Mouse (Mus musculus) neural tube, embryonic 15.5 days (tissue): Measurements from ENCODE around the gene 4921517D22Rik. TPM values are rescaled to one million over a fixed set of nuclear protein-coding genes. Genes with fewer than 3 reads are reported as not detected.
A peak's percentile ranks its signal among the peaks of the same experiment; 100 is the strongest.

Source experiments
- ATAC-seq: fragments of 200-750 bp; cut with Nextera tagmentation; 2 replicates; pipeline ENCODE4 v1.8.0; 2017; ENCODE audit warnings: mild to moderate bottlenecking, moderate TSS enrichment, moderate library complexity; ENCODE audit not compliant: low FRiP score
- H3K27ac ChIP-seq: fragments of 300-500 bp; sonication (generic); replicated peaks from 2 replicates; pipeline ENCODE4 v1.5.1; 2015; ENCODE audit warnings: mild to moderate bottlenecking, inconsistent platforms
- H3K27me3 ChIP-seq: fragments of 300-500 bp; sonication (generic); replicated peaks from 2 replicates; pipeline ENCODE4 v1.6.1; 2015; ENCODE audit warnings: inconsistent platforms
- H3K36me3 ChIP-seq: fragments of 300-500 bp; sonication (generic); 2 replicates; pipeline ENCODE4 v1.6.1; 2015; ENCODE audit warnings: inconsistent platforms
- H3K4me1 ChIP-seq: fragments of 300-500 bp; sonication (generic); 2 replicates; pipeline ENCODE4 v1.6.1; 2015; ENCODE audit warnings: inconsistent platforms
- H3K4me2 ChIP-seq: fragments of 300-500 bp; sonication (generic); 2 replicates; pipeline ENCODE4 v1.6.1; 2015; ENCODE audit warnings: inconsistent platforms, mild to moderate bottlenecking, moderate library complexity
- H3K4me3 ChIP-seq: fragments of 300-500 bp; sonication (generic); replicated peaks from 2 replicates; pipeline ENCODE4 v1.5.1; 2015; ENCODE audit warnings: mild to moderate bottlenecking, inconsistent platforms
- H3K9ac ChIP-seq: fragments of 300-500 bp; sonication (generic); replicated peaks from 2 replicates; pipeline ENCODE4 v1.6.1; 2015; ENCODE audit warnings: mild to moderate bottlenecking, inconsistent platforms
- H3K9me3 ChIP-seq: fragments of 300-500 bp; sonication (generic); replicated peaks from 2 replicates; pipeline ENCODE4 v1.6.1; 2016; ENCODE audit warnings: inconsistent platforms
- WGBS: fragments of 180-500 bp; shearing (Covaris S2); methylation state at CpG from one replicate; pipeline ENCODE4 v1.1.7; 2015; ENCODE audit warnings: mixed read lengths; 5-methylcytosine and 5-hydroxymethylcytosine counted together
- polyA plus RNA-seq: library from polyadenylated mRNA; unstranded; fragments of >200 nt; fragmentation: Nextera tagmentation; extraction: Ambion mirVana; gene quantifications from 2 replicates; pipeline ENCODE4 v1.2.1, GENCODE M21; 2015

Gene 4921517D22Rik
- polyA plus RNA-seq, 1 experiment from 2014 or later: not detected

DNA sequence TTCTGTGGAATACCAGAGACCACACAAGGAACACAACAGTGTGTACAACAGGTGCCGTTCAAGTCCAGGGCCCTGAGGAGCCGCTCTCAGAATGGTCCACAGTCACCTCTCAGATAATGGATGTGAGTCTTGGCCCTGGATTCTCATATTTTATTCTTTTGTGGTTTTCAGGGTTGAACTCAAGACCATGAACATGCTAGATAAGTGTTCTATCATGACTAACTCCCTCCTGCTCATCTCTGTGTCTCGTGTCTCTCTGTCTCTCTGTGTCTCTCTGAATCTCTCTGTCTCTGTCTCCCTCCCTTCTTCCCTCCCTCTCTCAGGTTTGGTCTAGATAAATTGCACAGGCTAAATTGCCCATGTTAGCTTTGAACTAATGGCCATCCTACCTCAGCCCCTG, 4.1 kb downstream of the 4921517D22Rik start:
- 93% methylated on average over 3 of the region's 3 CpGs for WGBS
- Histone ChIP-seq H3K36me3 (no peaks in the 10 kb centered on the region), H3K9me3 (no peaks in the 10 kb centered on the region), H3K9ac (no peak overlapping the region), H3K4me2 (no peak overlapping the region), H3K4me1 (no peaks in the 10 kb centered on the region), H3K4me3 (no peak overlapping the region), H3K27me3 (no peaks in the 10 kb centered on the region), H3K27ac (no peak overlapping the region)
- no peak for ATAC-seq

- Histone ChIP-seq H3K36me3 (no peaks in the 10 kb centered on the region), H3K4me1 (no peaks in the 10 kb centered on the region), H3K4me3 (no peak overlapping the region), H3K27ac (no peak overlapping the region), H3K9ac (no peak overlapping the region), H3K4me2 (no peak overlapping the region), H3K9me3 (no peaks in the 10 kb centered on the region), H3K27me3 (no peaks in the 10 kb centered on the region)
- 91% methylated on average over 9 of the region's 9 CpGs for WGBS
- ATAC-seq: no peak
Measured at GRCm38 (mm10) chr13:59689313-59689712, 4.6 kb downstream of the 4921517D22Rik start.

DNA sequence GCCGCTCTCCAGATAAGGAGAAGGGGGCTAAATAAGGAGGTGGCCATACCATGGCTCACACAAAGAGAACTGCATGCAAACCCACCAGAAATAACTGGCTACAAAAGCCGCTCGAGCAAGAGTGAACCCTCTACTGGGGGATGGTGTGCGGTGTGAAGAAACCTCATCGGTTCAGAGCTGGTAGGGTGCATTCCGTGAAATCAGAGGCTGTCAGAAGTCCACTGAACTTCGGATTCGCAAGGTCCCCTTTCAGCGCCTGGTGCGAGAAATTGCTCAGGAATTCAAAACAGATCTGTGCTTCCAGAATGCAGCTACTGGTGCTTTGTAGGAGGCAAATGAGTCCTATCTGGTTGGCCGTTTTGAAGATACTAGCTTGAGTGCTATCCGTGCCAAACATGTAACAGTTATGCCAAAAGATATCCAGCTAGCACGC, 5.6 kb downstream of the 4921517D22Rik start:
- Histone ChIP-seq H3K4me1 (no peaks in the 10 kb centered on the region), H3K4me3 (no peak overlapping the region), H3K27me3 (no peaks in the 10 kb centered on the region), H3K9ac (no peak overlapping the region), H3K4me2 (no peak overlapping the region), H3K36me3 (no peaks in the 10 kb centered on the region), H3K9me3 (no peaks in the 10 kb centered on the region), H3K27ac (no peak overlapping the region)
- WGBS: 72% methylated on average over 13 of the region's 13 CpGs
- ATAC-seq: no peak

DNA sequence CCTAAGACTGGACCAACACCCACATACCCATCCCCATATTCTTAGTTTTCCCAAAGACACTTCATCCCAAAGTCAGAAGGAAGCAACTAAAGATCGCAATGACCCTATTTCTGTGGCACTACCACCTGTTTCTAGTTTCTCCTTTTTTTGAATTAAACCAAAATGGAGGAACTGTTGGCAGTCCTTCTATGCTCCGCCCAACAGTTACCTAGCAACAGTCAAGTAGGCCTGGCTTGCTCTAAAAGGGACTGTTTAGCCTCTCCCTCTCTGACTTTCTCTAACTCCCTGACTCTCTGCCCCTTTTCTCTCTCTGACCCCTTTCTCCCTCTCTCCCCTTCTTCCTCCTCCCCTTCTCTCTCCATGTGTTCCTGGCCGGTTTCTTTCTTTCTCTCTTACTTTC, 8.7 kb downstream of the 4921517D22Rik start:
- no peak overlapping the region for H3K4me2 ChIP-seq
- no peaks in the 10 kb centered on the region for H3K4me1 ChIP-seq
- no peak overlapping the region for H3K9ac ChIP-seq
- H3K36me3 ChIP-seq: no peaks in the 10 kb centered on the region
- H3K27ac ChIP-seq: no peak overlapping the region
- H3K9me3 ChIP-seq: no peaks in the 10 kb centered on the region
- no peak overlapping the region for H3K4me3 ChIP-seq
- 88% methylated on average over 3 of the region's 3 CpGs for WGBS
- H3K27me3 ChIP-seq: no peaks in the 10 kb centered on the region
- no peak for ATAC-seq

DNA sequence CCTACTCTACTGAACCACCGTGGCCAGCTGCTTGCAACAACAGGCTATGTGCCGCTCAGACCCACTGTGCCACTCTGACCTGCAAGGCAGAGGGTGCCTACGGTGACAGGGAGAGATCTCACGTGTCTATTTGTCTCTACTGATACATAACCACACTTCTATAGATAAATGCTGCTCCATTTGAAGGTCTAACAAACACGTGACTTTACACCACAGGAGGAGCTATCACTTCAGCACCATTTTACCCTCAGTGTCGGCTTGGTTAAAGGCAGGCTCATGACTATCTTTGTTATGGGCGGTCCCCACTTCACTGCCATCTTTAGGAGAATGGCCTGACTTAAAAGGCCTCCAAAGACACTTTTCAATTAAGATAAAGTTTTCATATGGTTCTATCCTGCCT, 11.3 kb downstream of the 4921517D22Rik start:
- no peak overlapping the region for H3K27ac ChIP-seq
- H3K27me3 ChIP-seq: no peaks in the 10 kb centered on the region
- H3K4me3 ChIP-seq: no peak overlapping the region
- H3K9ac ChIP-seq: no peak overlapping the region
- no peak for ATAC-seq
- 37% methylated on average over 7 of the region's 7 CpGs for WGBS
- H3K4me1 ChIP-seq: no peaks in the 10 kb centered on the region
- no peaks in the 10 kb centered on the region for H3K9me3 ChIP-seq
- H3K4me2 ChIP-seq: no peak overlapping the region
- H3K36me3 ChIP-seq: no peaks in the 10 kb centered on the region

GRCm38 (mm10) chr13:59679908-59680307, 14.0 kb downstream of the 4921517D22Rik start:
- no peaks in the 10 kb centered on the region for H3K27me3 ChIP-seq
- no peak overlapping the region for H3K4me3 ChIP-seq
- ATAC-seq: no peak
- no peak overlapping the region for H3K9ac ChIP-seq
- H3K4me1 ChIP-seq: no peaks in the 10 kb centered on the region
- H3K4me2 ChIP-seq: no peak overlapping the region
- no peaks in the 10 kb centered on the region for H3K36me3 ChIP-seq
- no peaks in the 10 kb centered on the region for H3K9me3 ChIP-seq
- 76% methylated on average over 4 of the region's 4 CpGs for WGBS
- H3K27ac ChIP-seq: no peak overlapping the region

- Histone ChIP-seq H3K9ac (no peak overlapping the region), H3K4me3 (no peak overlapping the region), H3K4me1 (peaks cover 6% of the 10 kb centered on the region), H3K4me2 (no peak overlapping the region), H3K36me3 (no peaks in the 10 kb centered on the region), H3K27me3 (no peaks in the 10 kb centered on the region), H3K9me3 (no peaks in the 10 kb centered on the region), H3K27ac (no peak overlapping the region)
- no peak for ATAC-seq
- 55% methylated on average over 4 of the region's 4 CpGs for WGBS
Measured at GRCm38 (mm10) chr13:59679306-59679705, 14.6 kb downstream of the 4921517D22Rik start.

DNA sequence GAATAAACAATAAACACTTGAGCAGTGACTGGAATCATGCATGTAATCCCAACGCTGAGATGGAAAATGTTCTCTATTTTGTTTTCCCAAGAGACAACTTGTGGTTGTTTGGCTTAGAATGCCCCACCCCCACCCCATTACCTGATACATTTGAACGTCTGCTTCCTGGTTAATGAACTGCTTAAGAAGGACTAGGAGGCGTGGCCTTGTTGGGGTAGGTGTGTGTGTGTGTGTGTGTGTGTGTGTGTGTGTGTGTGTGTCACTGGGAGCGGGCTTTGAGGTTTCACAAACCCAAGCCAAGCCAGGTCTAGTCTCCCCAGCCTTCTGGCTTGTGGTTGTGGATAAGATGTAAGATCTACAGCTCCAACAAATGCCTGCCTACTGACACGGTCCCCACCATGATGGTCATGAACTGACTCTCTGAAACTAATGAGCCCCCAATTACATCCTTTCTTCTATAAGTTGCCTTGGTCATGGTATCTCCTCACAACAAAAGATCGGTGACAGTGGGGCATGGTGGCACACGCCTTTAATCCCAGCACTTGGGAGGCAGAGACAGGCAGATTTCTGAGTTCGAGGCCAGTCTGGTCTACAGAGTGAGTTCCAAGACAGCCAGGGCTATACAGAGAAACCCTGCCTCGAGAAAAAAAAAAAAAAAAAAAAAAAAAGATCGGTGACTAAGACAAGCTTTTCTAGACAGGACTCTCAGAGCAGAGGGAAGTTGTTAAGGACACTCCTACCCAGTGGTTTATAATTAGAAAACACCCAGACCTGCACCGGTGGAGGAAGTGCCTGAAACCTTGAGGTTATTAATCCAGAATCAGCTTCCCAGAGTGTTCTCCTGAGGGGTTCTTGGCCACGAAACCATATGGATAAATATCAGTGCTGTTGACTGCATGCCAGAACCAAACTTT, 17.3 kb downstream of the 4921517D22Rik start:
- no peak for ATAC-seq
- Histone ChIP-seq H3K4me3 (no peak overlapping the region), H3K4me1 (peaks cover 22% of the 10 kb centered on the region), H3K36me3 (no peaks in the 10 kb centered on the region), H3K27me3 (no peaks in the 10 kb centered on the region), H3K27ac (no peak overlapping the region), H3K9ac (no peak overlapping the region), H3K9me3 (no peaks in the 10 kb centered on the region), H3K4me2 (no peak overlapping the region)
- WGBS: 72% methylated on average over 11 of the region's 12 CpGs

GRCm38 (mm10) chr13:59675151-59676011, 18.5 kb downstream of the 4921517D22Rik start, which contains the start of gene Golm1:
TSS of gene Golm1 (minus strand) at chr13:59675811.
- Histone ChIP-seq H3K4me2 (peak within 1 kb of the TSS; percentile 79), H3K4me1 (peaks cover 22% of the 10 kb centered on the region), H3K27ac (peak within 1 kb of the TSS; percentile 73), H3K27me3 (no peaks in the 10 kb centered on the region), H3K4me3 (peak within 1 kb of the TSS; percentile 84), H3K9ac (peak within 1 kb of the TSS; percentile 75), H3K9me3 (no peaks in the 10 kb centered on the region), H3K36me3 (no peaks in the 10 kb centered on the region)
- WGBS: 2% methylated on average over 29 of the region's 61 CpGs
- peak; percentile 82 for ATAC-seq

DNA sequence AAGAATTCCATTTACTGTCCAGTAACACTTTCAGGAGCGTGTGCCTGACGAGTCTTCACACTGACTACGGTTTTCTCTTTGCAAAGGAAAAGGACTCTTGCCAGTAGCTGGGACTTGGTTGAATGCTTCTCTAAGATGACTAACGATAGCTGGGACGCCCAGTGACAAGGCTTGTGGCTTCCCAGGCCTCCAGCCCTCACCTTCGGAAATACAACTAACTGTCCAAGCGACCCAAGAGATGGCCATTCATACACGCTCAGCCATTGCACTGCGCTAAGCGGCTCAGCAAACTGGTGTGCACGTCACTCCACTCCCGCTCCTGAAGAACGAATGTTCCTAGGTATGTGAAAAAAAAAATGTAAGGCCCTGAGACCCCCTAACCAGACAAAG, 19.2 kb downstream of the 4921517D22Rik start:
- peak overlapping the region; percentile 79 for H3K4me2 ChIP-seq
- no peaks in the 10 kb centered on the region for H3K36me3 ChIP-seq
- under 1% methylated on average over 13 of the region's 13 CpGs for WGBS
- H3K27me3 ChIP-seq: no peaks in the 10 kb centered on the region
- no peaks in the 10 kb centered on the region for H3K9me3 ChIP-seq
- H3K4me3 ChIP-seq: peak overlapping the region; percentile 84
- no peak for ATAC-seq
- peak overlapping the region; percentile 62 for H3K27ac ChIP-seq
- H3K4me1 ChIP-seq: peaks cover 24% of the 10 kb centered on the region
- peak overlapping the region; percentile 75 for H3K9ac ChIP-seq

DNA sequence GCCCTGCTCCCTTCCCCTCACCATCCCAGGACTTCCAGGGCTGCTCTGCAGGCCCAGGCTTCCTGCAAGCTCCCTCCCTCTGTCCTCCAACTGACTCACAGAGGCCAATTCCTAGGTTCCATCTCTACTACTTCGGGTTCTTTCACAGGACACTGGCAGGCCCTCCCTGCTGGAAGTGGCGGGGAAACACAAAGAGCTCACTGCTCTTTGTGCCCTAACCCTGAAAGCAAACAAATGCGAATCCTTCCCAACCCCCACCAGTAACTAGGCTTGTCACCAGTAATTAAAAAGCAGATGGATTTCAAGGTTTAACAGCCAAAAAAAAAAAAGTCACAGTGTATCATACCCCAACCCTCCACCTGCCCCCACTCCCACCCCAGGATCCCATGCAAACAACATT, 19.7 kb downstream of the 4921517D22Rik start:
- no peak for ATAC-seq
- 2% methylated on average over 3 of the region's 3 CpGs for WGBS
- Histone ChIP-seq H3K27me3 (no peaks in the 10 kb centered on the region), H3K36me3 (no peaks in the 10 kb centered on the region), H3K4me1 (peaks cover 26% of the 10 kb centered on the region), H3K27ac (peak overlapping the region; percentile 54), H3K4me2 (peak overlapping the region; percentile 79), H3K9ac (0 out of 2 replicates have a peak overlapping the region, but pooled peaks have one; percentile 17), H3K4me3 (peak overlapping the region; percentile 84), H3K9me3 (no peaks in the 10 kb centered on the region)
